Mouse (Mus musculus): ENCODE measurements at regions not wholly inside any gene's neighbourhood (a gene's known extent, or its start where the extent isn't known, plus 50 kb on each side); places are given as distances from the start of the nearest gene placed in this dataset.

DNA sequence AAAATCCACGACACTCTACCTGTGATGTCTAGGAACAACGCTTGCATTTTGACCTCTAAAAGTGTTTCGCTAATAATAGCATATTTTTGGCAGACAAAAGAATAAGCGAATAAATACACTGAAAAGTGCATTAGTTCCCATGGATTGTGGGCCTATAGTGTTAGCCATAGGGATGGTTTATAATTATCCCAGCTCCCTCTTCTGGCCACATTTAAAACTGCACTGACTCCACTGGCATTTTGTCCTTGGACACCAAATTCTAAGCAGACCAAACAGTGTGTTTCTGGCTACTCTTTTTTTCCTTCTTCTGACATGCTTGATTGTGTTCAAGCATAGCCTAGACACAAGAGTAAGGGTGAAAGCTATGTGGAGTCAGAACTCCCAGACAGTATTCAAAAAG is 276.8 kb upstream of the Ank start:
- no peak overlapping the region for H3K27ac ChIP-seq
- ATAC-seq (ENCODE audit: insufficient read depth), result no peak
- H3K4me2 ChIP-seq (ENCODE audit: low read depth), result no peak overlapping the region
- H3K27me3 ChIP-seq (ENCODE audit: control insufficient read depth, insufficient read depth, low read length), result no peaks in the 10 kb centered on the region
- H3K4me3 ChIP-seq (ENCODE audit: insufficient read depth in 1 of 2, low read depth in 2 of 2, low read length in 2 of 2), result no peak overlapping the region
- no peak overlapping the region for H3K9ac ChIP-seq (replicated peaks)
- H3K4me1 ChIP-seq (replicated peaks; ENCODE audit: control insufficient read depth in 2 of 2, insufficient read depth in 2 of 2, low read length in 1 of 2), result no peaks in the 10 kb centered on the region
- H3K36me3 ChIP-seq (replicated peaks; ENCODE audit: control insufficient read depth, insufficient read depth, low read depth), result no peaks in the 10 kb centered on the region
- WGBS (ENCODE audit: insufficient replicate concordance), result 35% methylated on average over 4 of the region's 4 CpGs
- DNase-seq (ENCODE audit: low read depth in 3 of 3, low spot score in 3 of 3), result no peak
- TF ChIP-seq EP300 (IDR thresholded peaks at IDR 0.05; ENCODE audit: low read depth), result no peak
- peak; percentile 45 for TF ChIP-seq CTCF (IDR thresholded peaks at IDR 0.05; ENCODE audit: low read depth)
- H3K9me3 ChIP-seq (ENCODE audit: control insufficient read depth, low read length), result no peaks in the 10 kb centered on the region

DNA sequence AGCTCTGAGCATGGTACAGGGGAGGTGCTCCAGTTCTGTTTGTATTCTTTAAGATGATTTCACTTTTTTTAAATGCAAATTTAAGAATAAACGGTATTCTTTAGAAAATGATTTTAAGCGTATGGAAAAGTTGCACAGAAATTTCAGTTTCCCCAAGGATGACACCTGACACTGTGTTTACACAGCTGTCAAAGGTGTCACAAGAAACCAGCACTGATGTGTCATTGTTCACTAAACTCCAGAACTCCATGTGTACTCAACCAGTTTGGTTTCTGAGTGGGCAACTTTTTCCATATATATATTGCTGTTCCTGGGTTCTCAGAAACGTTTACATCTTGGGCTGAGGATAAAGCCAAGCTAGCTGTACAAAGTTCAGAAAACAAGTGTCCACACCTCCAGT is 265.0 kb upstream of the Ank start:
- no peaks in the 10 kb centered on the region for H3K9me3 ChIP-seq (ENCODE audit: control insufficient read depth, low read length)
- no peak for ATAC-seq (ENCODE audit: insufficient read depth)

DNA sequence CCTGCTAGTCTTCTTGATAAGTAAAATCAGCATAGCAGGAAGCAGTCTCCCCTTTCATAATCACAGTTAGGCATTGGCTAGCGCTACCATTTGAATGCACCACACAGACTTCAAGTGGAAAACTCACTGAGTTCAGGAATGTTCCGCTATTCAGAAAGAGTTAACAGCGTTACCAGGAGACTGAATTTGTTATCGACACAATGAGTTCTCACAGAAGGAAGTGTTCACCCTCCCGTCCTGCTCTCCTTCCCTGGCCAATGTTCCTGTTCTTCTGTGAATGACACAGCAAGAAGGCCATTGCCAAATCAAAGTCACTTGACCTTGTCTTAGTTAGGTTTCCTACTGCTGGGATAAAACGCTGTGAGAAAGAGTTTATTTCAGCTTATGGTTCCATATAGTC is 261.6 kb upstream of the Ank start:
- H3K36me3 ChIP-seq (replicated peaks; ENCODE audit: control insufficient read depth, insufficient read depth, low read depth), result no peaks in the 10 kb centered on the region
- ATAC-seq (ENCODE audit: insufficient read depth), result no peak
- no peak for DNase-seq (ENCODE audit: low read depth in 3 of 3, low spot score in 3 of 3)
- no peak for TF ChIP-seq EP300 (IDR thresholded peaks at IDR 0.05; ENCODE audit: low read depth)
- TF ChIP-seq CTCF (IDR thresholded peaks at IDR 0.05; ENCODE audit: low read depth), result no peak
- H3K9me3 ChIP-seq (ENCODE audit: control insufficient read depth, low read length), result no peaks in the 10 kb centered on the region
- H3K27me3 ChIP-seq (ENCODE audit: control insufficient read depth, insufficient read depth, low read length), result no peaks in the 10 kb centered on the region
- H3K4me2 ChIP-seq (ENCODE audit: low read depth), result no peak overlapping the region
- no peak overlapping the region for H3K4me3 ChIP-seq (ENCODE audit: insufficient read depth in 1 of 2, low read depth in 2 of 2, low read length in 2 of 2)
- 49% methylated on average over 6 of the region's 6 CpGs for WGBS (ENCODE audit: insufficient replicate concordance)
- H3K4me1 ChIP-seq (replicated peaks; ENCODE audit: control insufficient read depth in 2 of 2, insufficient read depth in 2 of 2, low read length in 1 of 2), result no peaks in the 10 kb centered on the region
- no peak overlapping the region for H3K9ac ChIP-seq (replicated peaks)
- H3K27ac ChIP-seq, result no peak overlapping the region

More for the DNA sequence above, 265.0 kb upstream of the Ank start:
- DNase-seq (ENCODE audit: low read depth in 3 of 3, low spot score in 3 of 3), result no peak
- TF ChIP-seq EP300 (IDR thresholded peaks at IDR 0.05; ENCODE audit: low read depth) (no peak), CTCF (IDR thresholded peaks at IDR 0.05; ENCODE audit: low read depth) (no peak)
- no peak overlapping the region for H3K27ac ChIP-seq
- H3K4me2 ChIP-seq (ENCODE audit: low read depth), result no peak overlapping the region
- 72% methylated on average over 3 of the region's 3 CpGs for WGBS (ENCODE audit: insufficient replicate concordance)
- H3K4me1 ChIP-seq (replicated peaks; ENCODE audit: control insufficient read depth in 2 of 2, insufficient read depth in 2 of 2, low read length in 1 of 2), result no peaks in the 10 kb centered on the region
- H3K9ac ChIP-seq (replicated peaks), result no peak overlapping the region
- no peaks in the 10 kb centered on the region for H3K27me3 ChIP-seq (ENCODE audit: control insufficient read depth, insufficient read depth, low read length)
- H3K36me3 ChIP-seq (replicated peaks; ENCODE audit: control insufficient read depth, insufficient read depth, low read depth), result no peaks in the 10 kb centered on the region
- H3K4me3 ChIP-seq (ENCODE audit: insufficient read depth in 1 of 2, low read depth in 2 of 2, low read length in 2 of 2), result no peak overlapping the region

DNA sequence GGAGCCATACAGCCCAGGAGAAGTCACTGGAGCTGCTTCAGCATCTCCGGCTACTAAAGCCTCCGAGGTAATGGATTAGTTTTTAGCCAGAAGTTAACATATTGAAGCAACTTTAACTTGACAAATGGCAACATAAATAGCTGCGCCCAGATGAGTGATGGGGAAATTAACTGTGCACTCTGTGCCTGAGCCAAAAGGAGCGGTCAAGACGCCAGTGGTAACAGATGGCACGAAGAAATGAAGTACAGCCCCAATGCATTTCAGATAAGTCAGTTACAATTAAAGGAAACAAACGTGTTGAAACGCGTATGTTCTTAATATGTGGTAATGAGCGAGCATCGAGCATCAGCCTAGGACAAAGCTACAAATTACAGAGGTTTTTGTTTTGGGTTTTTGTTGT is 259.0 kb upstream of the Ank start:
- no peak overlapping the region for H3K4me2 ChIP-seq (ENCODE audit: low read depth)
- H3K27me3 ChIP-seq (ENCODE audit: control insufficient read depth, insufficient read depth, low read length), result no peaks in the 10 kb centered on the region
- H3K27ac ChIP-seq, result no peak overlapping the region
- 73% methylated on average over 11 of the region's 11 CpGs for WGBS (ENCODE audit: insufficient replicate concordance)
- ATAC-seq (ENCODE audit: insufficient read depth) (no peak), DNase-seq (ENCODE audit: low read depth in 3 of 3, low spot score in 3 of 3) (no peak)
- no peaks in the 10 kb centered on the region for H3K4me1 ChIP-seq (replicated peaks; ENCODE audit: control insufficient read depth in 2 of 2, insufficient read depth in 2 of 2, low read length in 1 of 2)
- H3K4me3 ChIP-seq (ENCODE audit: insufficient read depth in 1 of 2, low read depth in 2 of 2, low read length in 2 of 2), result no peak overlapping the region
- H3K9me3 ChIP-seq (ENCODE audit: control insufficient read depth, low read length), result no peaks in the 10 kb centered on the region
- TF ChIP-seq CTCF (IDR thresholded peaks at IDR 0.05; ENCODE audit: low read depth), result no peak
- TF ChIP-seq EP300 (IDR thresholded peaks at IDR 0.05; ENCODE audit: low read depth), result no peak
- H3K9ac ChIP-seq (replicated peaks), result no peak overlapping the region
- no peaks in the 10 kb centered on the region for H3K36me3 ChIP-seq (replicated peaks; ENCODE audit: control insufficient read depth, insufficient read depth, low read depth)

DNA sequence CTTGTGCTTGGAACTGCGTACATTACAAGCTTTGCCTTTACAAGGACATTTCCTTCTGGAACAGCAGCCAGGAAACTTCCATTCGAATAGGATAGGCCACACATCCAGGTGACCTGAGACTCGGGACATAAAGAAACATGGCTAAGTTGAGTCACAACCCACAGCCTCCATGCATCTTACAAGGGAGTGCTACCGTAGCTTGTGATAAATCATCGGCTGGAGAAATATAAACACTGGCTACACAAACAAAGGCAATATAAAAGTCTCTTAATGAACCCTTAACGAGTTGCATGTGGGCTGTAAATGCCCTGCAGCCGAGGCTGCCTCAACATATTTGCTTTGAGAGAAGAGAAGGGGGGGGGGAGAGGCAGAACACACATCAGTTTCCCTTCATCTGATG is 250.1 kb upstream of the Ank start:
- Histone ChIP-seq H3K4me1 (replicated peaks; ENCODE audit: control insufficient read depth in 2 of 2, insufficient read depth in 2 of 2, low read length in 1 of 2) (no peaks in the 10 kb centered on the region; a peak in 1 of 4 replicates), H3K27ac (no peak overlapping the region), H3K4me2 (ENCODE audit: low read depth) (no peak overlapping the region), H3K9me3 (ENCODE audit: control insufficient read depth, low read length) (no peaks in the 10 kb centered on the region), H3K27me3 (ENCODE audit: control insufficient read depth, insufficient read depth, low read length) (no peaks in the 10 kb centered on the region), H3K9ac (replicated peaks) (no peak overlapping the region), H3K4me3 (ENCODE audit: insufficient read depth in 1 of 2, low read depth in 2 of 2, low read length in 2 of 2) (no peak overlapping the region), H3K36me3 (replicated peaks; ENCODE audit: control insufficient read depth, insufficient read depth, low read depth) (no peaks in the 10 kb centered on the region)
- no peak for TF ChIP-seq EP300 (IDR thresholded peaks at IDR 0.05; ENCODE audit: low read depth)
- DNase-seq (ENCODE audit: low read depth in 3 of 3, low spot score in 3 of 3), result no peak
- ATAC-seq (ENCODE audit: insufficient read depth), result no peak
- 51% methylated on average over 7 of the region's 7 CpGs for WGBS (ENCODE audit: insufficient replicate concordance)

All from liver, embryonic 14.5 days (tissue).